Mouse (Mus musculus) left cerebral cortex, adult 18-20 months (tissue): ENCODE results near the gene Dnm2. TPM values are rescaled to one million over a fixed set of nuclear protein-coding genes. Genes with fewer than 3 reads are reported as not detected.
"Not testable (repeated sequence)": the region's sequence is repeated elsewhere in the genome, so short reads cannot be mapped to it uniquely, and the experiment has no call there.

Experiments used
- DNase-seq, 2 experiments: peaks; one replicate each; pipeline ENCODE4 v3.0.0; 2021 to 2022; ENCODE audit warnings: low spot score in 2 of 2, mixed read lengths in 1 of 2
- total RNA-seq, 2 experiments: library from RNA; stranded (reverse); gene quantifications; 2 replicates each; pipeline ENCODE4 v1.2.3; 2021

Dnm2 gene
- total RNA-seq, 2 experiments from 2014 or later: 50.5 to 53.1 TPM

DNA sequence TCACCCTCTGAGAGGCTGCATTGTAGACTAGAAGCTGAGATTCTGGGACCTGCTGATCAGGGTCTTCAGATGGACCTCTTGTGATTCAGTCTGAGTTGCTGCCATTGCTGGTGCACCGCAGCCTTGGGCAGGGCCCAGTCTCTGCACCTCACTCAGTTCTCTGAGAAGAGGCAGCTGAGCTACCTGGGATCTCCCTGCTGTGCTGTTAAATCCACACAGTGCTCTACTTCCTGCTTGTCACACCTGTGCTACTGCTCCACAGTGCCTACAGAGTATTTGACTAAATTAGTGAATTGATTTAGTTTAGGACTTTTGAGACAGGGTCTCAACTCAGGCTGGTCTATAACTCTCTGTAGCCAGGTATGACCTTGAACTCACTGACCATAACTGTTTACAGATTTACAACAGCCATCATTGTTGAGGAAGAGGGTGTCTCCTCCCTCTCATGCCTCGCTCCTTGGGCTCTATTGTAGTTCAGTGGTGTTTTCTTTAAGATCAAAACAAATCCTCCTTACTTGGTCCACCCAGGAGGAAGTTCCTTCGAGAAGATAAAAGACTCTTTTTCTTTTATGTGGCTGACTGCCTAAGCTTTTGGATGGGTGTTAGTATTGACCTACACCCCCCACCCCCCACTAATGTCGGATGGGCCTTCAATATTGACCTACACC is 30.5 kb downstream of the Dnm2 start:
- no peak for DNase-seq

GRCm38 (mm10) chr9:21456246-21456929 is 31.7 kb downstream of the Dnm2 start:
- DNase-seq: no peak

DNA sequence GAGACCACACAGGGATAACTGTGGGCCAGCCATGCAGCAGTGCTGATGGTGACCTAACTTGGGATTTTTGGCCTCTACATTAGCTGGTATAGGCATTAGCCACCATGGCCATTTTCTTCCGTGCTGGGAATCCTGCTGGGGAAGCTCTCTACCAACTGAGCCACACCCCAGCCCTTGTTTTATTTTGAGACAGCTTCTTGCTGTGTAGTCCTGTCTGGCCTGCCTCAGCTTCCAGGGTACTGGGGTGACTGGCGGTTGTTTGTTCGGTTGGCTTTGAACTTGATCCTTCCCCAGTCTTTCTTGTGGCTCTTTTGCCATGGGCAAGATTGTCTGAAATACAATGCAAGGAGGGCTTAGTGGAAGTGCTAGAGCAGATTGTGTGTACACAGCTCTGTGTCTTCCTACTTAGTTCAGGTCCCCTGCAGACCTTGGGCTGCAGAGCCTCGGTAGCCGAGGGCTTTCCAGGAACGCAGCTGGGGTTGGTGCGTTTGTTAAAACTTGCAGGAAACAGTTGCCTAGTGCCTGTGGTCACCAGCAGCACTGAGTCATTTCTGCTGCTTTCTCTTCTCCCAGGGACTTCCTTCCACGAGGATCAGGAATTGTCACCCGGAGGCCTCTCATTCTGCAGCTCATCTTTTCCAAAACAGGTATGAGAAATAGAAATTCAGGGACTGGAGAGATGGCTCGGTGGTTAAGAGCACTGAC is 32.4 kb downstream of the Dnm2 start:
- no peak for DNase-seq

GRCm38 (mm10) chr9:21458821-21459220 is 34.1 kb downstream of the Dnm2 start:
- no peak for DNase-seq

DNA sequence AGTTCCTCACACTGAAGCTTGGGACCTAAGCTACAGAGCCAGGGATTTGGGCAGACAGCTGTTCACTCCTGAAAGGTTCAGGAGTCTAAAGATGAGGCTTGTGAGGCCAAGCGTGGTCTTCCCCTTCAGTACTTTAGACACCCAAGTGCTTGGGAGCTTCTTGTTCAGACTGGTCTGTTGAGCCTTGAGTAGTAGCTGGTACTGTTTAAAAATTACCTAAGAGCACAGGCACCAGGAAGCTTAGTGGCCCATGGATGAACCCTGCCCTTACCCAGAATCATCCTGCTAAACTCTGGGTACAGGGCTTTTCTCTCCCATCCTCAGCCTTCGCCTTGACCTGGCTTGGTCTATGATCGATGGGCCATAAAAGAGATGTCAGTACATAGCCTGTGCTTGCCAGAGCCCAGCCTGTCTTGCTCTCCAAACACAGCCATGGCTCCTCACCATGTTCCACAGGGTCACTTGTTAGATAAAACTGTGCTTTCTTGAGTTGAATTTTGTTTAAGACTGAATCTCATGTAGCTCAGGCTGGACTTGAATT is 35.8 kb downstream of the Dnm2 start:
- no peak for DNase-seq

GRCm38 (mm10) chr9:21463138-21463590 is 38.5 kb downstream of the Dnm2 start:
- peak in 1 of 2 experiments; percentile 36 for DNase-seq

- no peak for DNase-seq
These were observed 39.3 kb downstream of the Dnm2 start for GRCm38 (mm10) chr9:21463766-21464564.

DNA sequence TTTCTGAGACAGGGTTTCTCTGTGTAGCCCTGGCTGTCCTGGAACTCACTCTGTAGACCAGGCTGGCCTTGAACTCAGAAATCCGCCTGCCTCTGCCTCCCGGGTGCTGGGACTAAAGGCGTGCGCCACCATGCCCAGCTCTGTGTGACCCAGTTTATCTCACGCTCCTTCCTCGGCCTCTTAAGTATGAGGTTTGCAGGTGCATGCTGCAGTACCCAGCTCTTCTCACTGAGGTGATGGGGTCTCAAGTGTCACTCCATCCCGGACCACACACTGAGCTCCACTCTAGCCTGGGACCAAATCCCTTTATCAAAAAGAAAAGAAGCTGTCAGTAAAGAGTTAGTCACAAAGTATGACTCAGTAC is 39.8 kb downstream of the Dnm2 start:
- not testable (repeated sequence) for DNase-seq

- peak; percentile 42 to 67 for DNase-seq
These were observed 44.6 kb downstream of the Dnm2 start for GRCm38 (mm10) chr9:21469032-21470024.

GRCm38 (mm10) chr9:21472913-21473312 is 48.2 kb downstream of the Dnm2 start:
- DNase-seq: no peak

DNA sequence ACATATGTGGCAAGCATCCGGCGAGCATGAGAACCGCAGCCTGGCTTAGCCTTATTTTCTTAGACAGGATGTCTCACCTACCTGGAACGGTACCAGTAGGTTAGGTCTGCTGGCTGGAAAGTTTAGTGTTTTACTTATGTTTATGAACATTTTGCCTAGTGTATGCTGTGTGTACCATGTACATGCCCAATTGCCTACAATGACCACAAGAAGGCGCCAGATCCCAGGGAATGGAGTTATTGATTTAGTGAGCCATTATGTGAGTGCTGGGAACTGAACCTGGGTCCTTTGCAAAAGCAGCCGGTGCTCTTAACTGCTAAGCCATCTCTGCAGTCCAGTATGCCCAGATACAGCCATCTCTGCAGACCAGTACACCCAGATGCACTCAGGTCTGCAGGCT is 53.0 kb downstream of the Dnm2 start:
- no peak for DNase-seq

- no peak for DNase-seq
These were observed 59.4 kb downstream of the Dnm2 start for GRCm38 (mm10) chr9:21484065-21484464.

DNA sequence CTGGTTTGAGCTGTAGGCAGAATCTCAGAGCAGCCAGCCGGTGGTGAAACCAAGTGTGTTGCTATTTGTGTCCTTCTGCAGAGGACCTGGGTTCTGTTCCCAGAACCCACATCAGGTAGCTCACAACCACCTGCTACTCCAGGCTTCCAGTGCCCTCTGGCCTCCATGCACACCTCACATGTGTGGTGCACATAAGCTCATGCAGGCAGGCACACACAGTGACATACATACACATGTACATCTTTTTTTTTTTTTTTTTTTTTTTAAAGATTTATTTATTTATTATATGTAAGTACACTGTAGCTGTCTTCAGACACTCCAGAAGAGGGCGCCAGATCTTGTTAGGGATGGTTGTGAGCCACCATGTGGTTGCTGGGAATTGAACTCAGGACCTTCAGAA is 63.5 kb downstream of the Dnm2 start:
- not testable (repeated sequence) for DNase-seq

GRCm38 (mm10) chr9:21490696-21491095 is 66.0 kb downstream of the Dnm2 start:
- no peak for DNase-seq

- no peak for DNase-seq
These were observed 69.2 kb downstream of the Dnm2 start for GRCm38 (mm10) chr9:21493907-21494306.

- DNase-seq: peak in 1 of 2 experiments; percentile 56
These were observed 70.0 kb downstream of the Dnm2 start for GRCm38 (mm10) chr9:21494726-21495125.

GRCm38 (mm10) chr9:21496308-21497049 is 71.8 kb downstream of the Dnm2 start:
- DNase-seq: no peak

GRCm38 (mm10) chr9:21497050-21497542 is 72.4 kb downstream of the Dnm2 start:
- no peak for DNase-seq

- no peak for DNase-seq
These were observed 73.0 kb downstream of the Dnm2 start for GRCm38 (mm10) chr9:21497664-21498063.
